9 mouse cellular contexts compared by ENCODE assay signal in genomic region chr5:45419841-45420638, GRCm38 (mm10). TPM values are rescaled to one million over a fixed set of nuclear protein-coding genes. Genes with fewer than 3 reads are reported as not detected.
A peak's percentile ranks its signal among the peaks of the same experiment; 100 is the strongest.
DNase-seq lines count a peak whose midpoint lies in the region; ATAC-seq and TF ChIP-seq lines count a peak whose summit lies in the region.
"Had no signal": no experiment of that assay in that cellular context is flagged by ENCODE, and none has a peak within 500 bp of the region (broad histone marks: within the 10 kb centered on the region; RNA-seq: fewer than 3 reads in every experiment).

No protein-coding gene starts in this region.

- TF ChIP-seq POLR2A in brain, embryonic 14.5 days (IDR thresholded peaks at IDR 0.05; ENCODE audit: borderline replicate concordance, extremely low read depth, insufficient read depth, insufficient read length, poor library complexity, severe bottlenecking): no peak

- H3K36me3 ChIP-seq in forebrain, embryonic 12.5 days (replicated peaks): no peaks in the 10 kb centered on the region
- no peaks in the 10 kb centered on the region for H3K36me3 ChIP-seq in forebrain, embryonic 10.5 days (replicated peaks)
- H3K36me3 ChIP-seq in intestine, postnatal 0 days (ENCODE audit: control insufficient read depth, insufficient read depth): no peaks in the 10 kb centered on the region
- H3K36me3 ChIP-seq: limb, embryonic 13.5 days had no signal

- TF ChIP-seq CTCF in brain, embryonic 14.5 days (IDR thresholded peaks at IDR 0.05; ENCODE audit: borderline replicate concordance, extremely low read depth, insufficient read depth, insufficient read length): peak; percentile 60
- peak; percentile 86 for TF ChIP-seq CTCF in intestine, postnatal 0 days (IDR thresholded peaks at IDR 0.05; ENCODE audit: low read depth)

- H3K4me1 ChIP-seq in forebrain, embryonic 12.5 days: no peaks in the 10 kb centered on the region
- peaks cover 3% of the 10 kb centered on the region; the same call in 1 of the 2 replicates for H3K4me1 ChIP-seq in forebrain, embryonic 10.5 days
- H3K4me1 ChIP-seq in intestine, postnatal 0 days (replicated peaks; ENCODE audit: control insufficient read depth, insufficient read depth, low read length): no peaks in the 10 kb centered on the region; the same call in 1 of the 2 replicates

- H3K27ac ChIP-seq in forebrain, embryonic 12.5 days: no peak overlapping the region
- no peak overlapping the region for H3K27ac ChIP-seq in forebrain, embryonic 10.5 days
- peak overlapping the region; percentile 46; the same call in 1 of the 2 replicates for H3K27ac ChIP-seq in intestine, postnatal 0 days (ENCODE audit: low read depth, low read length)
- H3K27ac ChIP-seq: limb, embryonic 13.5 days had no signal

- DNase-seq in forebrain, embryonic 10.5 days (ENCODE audit: extremely low spot score, low spot score): no peak
- DNase-seq in A20 (ENCODE audit: low read depth, low spot score): peak; percentile 33
- peak; percentile 17 for DNase-seq in brain, embryonic 14.5 days (ENCODE audit: low read depth)
- peak; percentile 32 for DNase-seq in lung, postnatal 14 days
- no peak for DNase-seq in left cerebral cortex, postnatal 14 days (ENCODE audit: low spot score in 2 of 2)

- H3K9me3 ChIP-seq in forebrain, embryonic 12.5 days: no peaks in the 10 kb centered on the region
- no peaks in the 10 kb centered on the region for H3K9me3 ChIP-seq in forebrain, embryonic 10.5 days
- H3K9me3 ChIP-seq in intestine, postnatal 0 days (ENCODE audit: control insufficient read depth): no peaks in the 10 kb centered on the region
- H3K9me3 ChIP-seq: limb, embryonic 13.5 days had no signal

- no peak overlapping the region for H3K4me3 ChIP-seq in forebrain, embryonic 12.5 days (replicated peaks)
- H3K4me3 ChIP-seq in forebrain, embryonic 10.5 days: no peak overlapping the region
- H3K4me3 ChIP-seq in intestine, postnatal 0 days (ENCODE audit: low read depth, low read length): no peak overlapping the region
- H3K4me3 ChIP-seq: limb, embryonic 13.5 days had no signal

- intact Hi-C loops in left cerebral cortex, postnatal 14 days (cut with DNase I): loop anchor here (5.0 kb wide), 2 partner anchors 1118 to 1138 kb away; no protein-coding TSS in a partner anchor

- H3K27me3 ChIP-seq in forebrain, embryonic 12.5 days: no peaks in the 10 kb centered on the region
- H3K27me3 ChIP-seq in forebrain, embryonic 10.5 days (ENCODE audit: poor library complexity, severe bottlenecking): no peaks in the 10 kb centered on the region
- H3K27me3 ChIP-seq in intestine, postnatal 0 days (replicated peaks; ENCODE audit: control insufficient read depth, insufficient read depth, low read length): no peaks in the 10 kb centered on the region
- H3K27me3 ChIP-seq: limb, embryonic 13.5 days had no signal

- WGBS in forebrain, embryonic 12.5 days: 71% methylated on average over 10 of the region's 10 CpGs
- 72% methylated on average over 10 of the region's 10 CpGs for WGBS in forebrain, embryonic 10.5 days
- 70% methylated on average over 10 of the region's 10 CpGs for WGBS in intestine, postnatal 0 days

- peak; percentile 47; the same call in 1 of the 2 replicates for ATAC-seq in forebrain, embryonic 12.5 days (ENCODE audit: low FRiP score)
- peak; percentile 97 for ATAC-seq in intestine, postnatal 0 days
- no peak for ATAC-seq in monocyte, adult 5-6 weeks (replicated peaks; ENCODE audit: insufficient number of reproducible peaks, low FRiP score, low TSS enrichment, poor library complexity, severe bottlenecking)

- no peak overlapping the region for H3K9ac ChIP-seq in forebrain, embryonic 12.5 days
- H3K9ac ChIP-seq in intestine, postnatal 0 days (ENCODE audit: low read depth, low read length): no peak overlapping the region
- H3K9ac ChIP-seq: limb, embryonic 13.5 days had no signal

- H3K4me2 ChIP-seq in forebrain, embryonic 12.5 days: no peak overlapping the region
- H3K4me2 ChIP-seq in intestine, postnatal 0 days (replicated peaks; ENCODE audit: low read depth): 0 out of 2 replicates have a peak overlapping the region, but pooled peaks have one; percentile 13
- H3K4me2 ChIP-seq: limb, embryonic 13.5 days had no signal

RNA-seq across cellular contexts. Expression of gene Qdpr, which starts 30.0 kb away (rescaled TPM):
- 102 TPM in 2 replicates for polyA plus RNA-seq in forebrain, embryonic 12.5 days (2016; fragmentation: Nextera tagmentation; extraction: Ambion mirVana)
- 126 and 127 TPM in 2 replicates for polyA plus RNA-seq in forebrain, embryonic 10.5 days (2016; fragmentation: Nextera tagmentation; extraction: Ambion mirVana)
- polyA plus RNA-seq in brain, embryonic 14.5 days (2012; rRNA removed): 65.7 and 66.4 TPM in 2 replicates
- polyA plus RNA-seq in intestine, postnatal 0 days (2015; fragmentation: Nextera tagmentation; extraction: Ambion mirVana): 355 and 422 TPM in 2 replicates
- total RNA-seq in left cerebral cortex, postnatal 14 days (2021): 10 to 100 TPM; 86.2 to 87.9 TPM
- 11.9 to 30.2 TPM (median 15.1 TPM) in 3 replicates for total RNA-seq in monocyte, adult 5-6 weeks (2017)

RNA-seq across cellular contexts. Expression of gene Clrn2, which starts 33.5 kb away (rescaled TPM):
- polyA plus RNA-seq in forebrain, embryonic 12.5 days (2016; fragmentation: Nextera tagmentation; extraction: Ambion mirVana): not detected in 2 replicates
- 0.15 TPM in 1 of 2 replicates, not detected in the other for polyA plus RNA-seq in forebrain, embryonic 10.5 days (2016; fragmentation: Nextera tagmentation; extraction: Ambion mirVana)
- polyA plus RNA-seq in brain, embryonic 14.5 days (2012; rRNA removed): 0.13 and 0.18 TPM in 2 replicates
- not detected in 2 replicates for polyA plus RNA-seq in intestine, postnatal 0 days (2015; fragmentation: Nextera tagmentation; extraction: Ambion mirVana)
- total RNA-seq in left cerebral cortex, postnatal 14 days (2021): under 1 TPM; 0.74 to 0.90 TPM
- total RNA-seq in monocyte, adult 5-6 weeks (2017): not detected in 3 replicates
- polyA plus RNA-seq: limb, embryonic 13.5 days had no signal

Comparison
In these comparisons a context has a peak if more than half of its experiments do, and no peak if none do; other contexts are left out.
1. DNase-seq: peak in A20 (single experiment), brain, embryonic 14.5 days (single experiment) and lung, postnatal 14 days (single experiment); none in forebrain, embryonic 10.5 days (single experiment) and left cerebral cortex, postnatal 14 days (0 of 2).